Mouse (Mus musculus) left cerebral cortex, adult 11 months (tissue): ENCODE results near the gene Krtap31-1.
"Not testable (repeated sequence)": the region's sequence is repeated elsewhere in the genome, so short reads cannot be mapped to it uniquely, and the experiment has no call there.

Experiments
- DNase-seq: peaks from one replicate; pipeline ENCODE4 v3.0.0; 2022; ENCODE audit warnings: low spot score

Krtap31-1 gene

GRCm38 (mm10) chr11:99907620-99908019 lies at the start of gene Krtap31-1:
Gene Krtap31-1, plus strand, starts transcription at chr11:99907920.
- no peak for DNase-seq

- DNase-seq, result no peak
These were observed 49.0 kb upstream of the Krtap31-1 start for GRCm38 (mm10) chr11:99858761-99859160.

- not testable (repeated sequence) for DNase-seq
These were observed 43.5 kb upstream of the Krtap31-1 start, which contains the start of gene Gm11559 for GRCm38 (mm10) chr11:99864176-99864575. Gene Gm11559, plus strand, starts transcription at chr11:99864476.

- not testable (repeated sequence) for DNase-seq
These were observed 34.6 kb upstream of the Krtap31-1 start, which contains the start of gene Krtap9-1 for GRCm38 (mm10) chr11:99873089-99873488. Gene Krtap9-1, plus strand, starts transcription at chr11:99873389.

GRCm38 (mm10) chr11:99878887-99879286 lies 28.8 kb upstream of the Krtap31-1 start, which contains the start of gene Gm11567:
Gene Gm11567, plus strand, starts transcription at chr11:99879187.
- DNase-seq, result not testable (repeated sequence)

GRCm38 (mm10) chr11:99914451-99914850 lies 6.7 kb downstream of the Krtap31-1 start, which contains the start of gene Gm11565:
Gene Gm11565, plus strand, starts transcription at chr11:99914751.
- no peak for DNase-seq

GRCm38 (mm10) chr11:99935991-99936390 lies 28.3 kb downstream of the Krtap31-1 start, which contains the start of gene Krtap31-2:
Gene Krtap31-2, plus strand, starts transcription at chr11:99936291.
- no peak for DNase-seq

GRCm38 (mm10) chr11:99937751-99938264 lies 30.1 kb downstream of the Krtap31-1 start:
- DNase-seq, result no peak

- no peak for DNase-seq
These were observed 40.5 kb downstream of the Krtap31-1 start, which contains the start of gene Krtap9-5 for GRCm38 (mm10) chr11:99948175-99948574. Gene Krtap9-5, plus strand, starts transcription at chr11:99948475.
